Mouse (Mus musculus) neural tube, embryonic 15.5 days (tissue): ENCODE measurements around the gene Shmt2. TPM values are rescaled to one million over a fixed set of nuclear protein-coding genes. Genes with fewer than 3 reads are reported as not detected.

ENCODE experiments used
- ATAC-seq: fragments of 200-750 bp; cut with Nextera tagmentation; 2 replicates; pipeline ENCODE4 v1.8.0; 2017; ENCODE audit warnings: mild to moderate bottlenecking, moderate TSS enrichment, moderate library complexity; ENCODE audit not compliant: low FRiP score
- H3K27ac ChIP-seq: fragments of 300-500 bp; sonication (generic); replicated peaks from 2 replicates; pipeline ENCODE4 v1.5.1; 2015; ENCODE audit warnings: mild to moderate bottlenecking, inconsistent platforms
- H3K27me3 ChIP-seq: fragments of 300-500 bp; sonication (generic); replicated peaks from 2 replicates; pipeline ENCODE4 v1.6.1; 2015; ENCODE audit warnings: inconsistent platforms
- H3K36me3 ChIP-seq: fragments of 300-500 bp; sonication (generic); 2 replicates; pipeline ENCODE4 v1.6.1; 2015; ENCODE audit warnings: inconsistent platforms
- H3K4me1 ChIP-seq: fragments of 300-500 bp; sonication (generic); 2 replicates; pipeline ENCODE4 v1.6.1; 2015; ENCODE audit warnings: inconsistent platforms
- H3K4me2 ChIP-seq: fragments of 300-500 bp; sonication (generic); 2 replicates; pipeline ENCODE4 v1.6.1; 2015; ENCODE audit warnings: inconsistent platforms, mild to moderate bottlenecking, moderate library complexity
- H3K4me3 ChIP-seq: fragments of 300-500 bp; sonication (generic); replicated peaks from 2 replicates; pipeline ENCODE4 v1.5.1; 2015; ENCODE audit warnings: mild to moderate bottlenecking, inconsistent platforms
- H3K9ac ChIP-seq: fragments of 300-500 bp; sonication (generic); replicated peaks from 2 replicates; pipeline ENCODE4 v1.6.1; 2015; ENCODE audit warnings: mild to moderate bottlenecking, inconsistent platforms
- H3K9me3 ChIP-seq: fragments of 300-500 bp; sonication (generic); replicated peaks from 2 replicates; pipeline ENCODE4 v1.6.1; 2016; ENCODE audit warnings: inconsistent platforms
- WGBS: fragments of 180-500 bp; shearing (Covaris S2); methylation state at CpG from one replicate; pipeline ENCODE4 v1.1.7; 2015; ENCODE audit warnings: mixed read lengths; 5-methylcytosine and 5-hydroxymethylcytosine counted together
- polyA plus RNA-seq: library from polyadenylated mRNA; unstranded; fragments of >200 nt; fragmentation: Nextera tagmentation; extraction: Ambion mirVana; gene quantifications from 2 replicates; pipeline ENCODE4 v1.2.1, GENCODE M21; 2015

Shmt2 gene
- polyA plus RNA-seq, 1 experiment from 2014 or later = 50.4 TPM

DNA sequence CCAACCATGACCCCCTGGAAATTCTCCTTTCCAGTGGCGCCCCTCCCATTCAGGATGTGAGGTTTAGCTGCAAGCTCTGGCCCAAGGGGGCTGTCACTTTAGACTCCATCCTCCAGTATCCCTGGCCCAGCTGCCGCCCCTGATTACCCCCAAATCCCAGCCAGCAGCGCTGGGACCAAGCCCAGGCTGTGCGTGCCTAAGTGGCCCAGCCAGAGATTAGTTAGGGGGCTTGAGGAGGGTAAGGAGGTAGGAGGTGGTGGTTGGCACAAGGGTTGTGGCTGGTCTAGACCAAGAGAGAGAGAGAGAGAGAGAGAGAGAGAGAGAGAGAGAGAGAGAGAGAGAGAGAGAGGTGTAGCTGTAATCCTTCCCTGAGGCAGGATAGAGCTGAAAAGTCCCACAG, 9.3 kb upstream of the Shmt2 start:
- Histone ChIP-seq H3K4me3 (peak overlapping the region; percentile 60), H3K27me3 (peaks cover 2% of the 10 kb centered on the region; the same call in 1 of the 2 replicates), H3K27ac (peak overlapping the region; percentile 70), H3K9ac (0 out of 2 replicates have a peak overlapping the region, but pooled peaks have one; percentile 34), H3K4me1 (peaks cover 97% of the 10 kb centered on the region), H3K36me3 (no peaks in the 10 kb centered on the region), H3K4me2 (peak overlapping the region; percentile 94), H3K9me3 (no peaks in the 10 kb centered on the region)
- WGBS = 7% methylated on average over 4 of the region's 4 CpGs
- ATAC-seq = no peak

DNA sequence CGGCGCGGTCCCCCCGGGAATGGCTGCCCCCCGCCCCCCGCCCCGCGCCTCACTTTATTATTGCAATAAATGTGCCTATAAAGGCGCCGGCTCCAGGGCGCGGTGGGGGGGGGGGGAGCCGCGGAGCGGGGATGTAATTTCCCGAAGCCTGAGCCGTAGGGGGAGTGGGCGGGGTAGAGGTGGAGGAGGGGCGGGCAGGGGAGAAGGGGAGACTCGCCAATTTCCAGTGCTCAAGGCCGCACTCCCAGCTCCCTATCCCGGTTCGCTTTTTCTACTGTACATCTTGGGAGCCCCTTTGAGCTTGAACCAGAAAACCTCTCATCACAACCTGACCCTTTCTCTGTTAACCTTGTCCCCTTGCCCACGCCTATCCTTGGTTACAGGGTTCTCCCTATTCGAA, 8.7 kb upstream of the Shmt2 start:
- WGBS = 0% methylated on average over 17 of the region's 25 CpGs
- Histone ChIP-seq H3K9me3 (no peaks in the 10 kb centered on the region), H3K4me2 (peak overlapping the region; percentile 94), H3K36me3 (no peaks in the 10 kb centered on the region), H3K27ac (peak overlapping the region; percentile 70), H3K4me3 (peak overlapping the region; percentile 60), H3K4me1 (peaks cover 97% of the 10 kb centered on the region), H3K9ac (peak overlapping the region; percentile 34; the same call in 1 of the 2 replicates), H3K27me3 (peaks cover 2% of the 10 kb centered on the region; the same call in 1 of the 2 replicates)
- no peak for ATAC-seq

DNA sequence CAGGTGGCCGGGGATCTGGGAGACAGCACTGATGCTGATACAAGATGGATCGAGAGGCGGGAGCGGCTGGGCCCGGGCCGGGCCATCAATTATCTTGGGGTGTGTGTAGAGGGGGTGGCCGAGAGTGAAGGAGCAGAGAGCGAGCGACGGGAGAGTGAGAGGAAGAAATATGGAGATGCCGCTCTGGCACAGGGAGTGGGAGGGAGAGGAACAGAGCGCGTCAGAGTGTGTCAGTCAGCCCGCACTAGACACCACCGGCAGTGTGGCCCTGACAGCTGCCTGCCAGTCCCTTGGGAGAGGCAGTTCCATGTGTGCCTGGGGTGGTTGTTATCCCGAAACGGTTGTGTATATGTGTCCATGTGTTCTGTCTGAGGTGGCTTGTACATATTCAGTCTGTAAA, 5.2 kb upstream of the Shmt2 start:
- H3K36me3 ChIP-seq = no peaks in the 10 kb centered on the region
- peak overlapping the region; percentile 94 for H3K4me2 ChIP-seq
- 2% methylated on average over 17 of the region's 17 CpGs for WGBS
- H3K9ac ChIP-seq = peak overlapping the region; percentile 31
- H3K9me3 ChIP-seq = no peaks in the 10 kb centered on the region
- ATAC-seq = peak; percentile 3; the same call in 1 of the 2 replicates
- H3K27ac ChIP-seq = peak overlapping the region; percentile 70
- peaks cover 83% of the 10 kb centered on the region for H3K4me1 ChIP-seq
- H3K27me3 ChIP-seq = peaks cover 5% of the 10 kb centered on the region; the same call in 1 of the 2 replicates
- H3K4me3 ChIP-seq = peak overlapping the region; percentile 7; the same call in 1 of the 2 replicates

DNA sequence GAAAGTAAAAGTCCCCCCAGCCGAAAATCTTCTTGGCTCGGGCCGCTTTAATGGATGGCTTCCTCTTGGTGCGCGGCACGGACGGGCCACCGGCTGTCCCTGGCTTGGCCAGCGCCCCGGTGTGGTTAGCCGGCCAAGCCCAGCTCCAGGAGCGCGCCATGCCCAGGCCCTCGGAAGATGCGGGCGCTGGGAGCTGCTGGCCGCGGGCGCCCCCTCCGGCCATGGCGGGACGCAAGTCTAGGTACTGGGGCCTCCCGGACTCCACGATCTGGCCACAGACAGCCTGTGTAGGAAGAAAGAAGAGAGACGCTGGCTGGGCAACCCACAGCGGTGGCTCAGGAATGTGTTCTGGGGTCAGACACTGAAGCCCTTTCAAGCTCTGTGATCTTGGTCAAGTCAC, 4.4 kb upstream of the Shmt2 start:
- ATAC-seq = no peak
- Histone ChIP-seq H3K4me3 (peak overlapping the region; percentile 17; the same call in 1 of the 2 replicates), H3K9ac (0 out of 2 replicates have a peak overlapping the region, but pooled peaks have one; percentile 18), H3K27ac (peak overlapping the region; percentile 70; the same call in 1 of the 2 replicates), H3K9me3 (no peaks in the 10 kb centered on the region), H3K4me1 (peaks cover 80% of the 10 kb centered on the region), H3K27me3 (peaks cover 5% of the 10 kb centered on the region; the same call in 1 of the 2 replicates), H3K36me3 (no peaks in the 10 kb centered on the region), H3K4me2 (peak overlapping the region; percentile 94)
- WGBS = 2% methylated on average over 26 of the region's 26 CpGs

GRCm38 (mm10) chr10:127526048-127526447, 3.8 kb upstream of the Shmt2 start:
- no peak overlapping the region; the same call in 1 of the 2 replicates for H3K27ac ChIP-seq
- no peaks in the 10 kb centered on the region for H3K9me3 ChIP-seq
- peaks cover 80% of the 10 kb centered on the region for H3K4me1 ChIP-seq
- 3% methylated on average over 26 of the region's 26 CpGs for WGBS
- no peaks in the 10 kb centered on the region for H3K36me3 ChIP-seq
- H3K4me2 ChIP-seq = peak overlapping the region; percentile 94
- H3K4me3 ChIP-seq = peak overlapping the region; percentile 17; the same call in 1 of the 2 replicates
- H3K27me3 ChIP-seq = peaks cover 5% of the 10 kb centered on the region; the same call in 1 of the 2 replicates
- no peak for ATAC-seq
- 0 out of 2 replicates have a peak overlapping the region, but pooled peaks have one; percentile 18 for H3K9ac ChIP-seq

GRCm38 (mm10) chr10:127524646-127525255, 2.5 kb upstream of the Shmt2 start:
- Histone ChIP-seq H3K36me3 (peaks cover 3% of the 10 kb centered on the region; the same call in 1 of the 2 replicates), H3K27ac (peak overlapping the region; percentile 9; the same call in 1 of the 2 replicates), H3K27me3 (peaks cover 5% of the 10 kb centered on the region; the same call in 1 of the 2 replicates), H3K4me1 (peaks cover 76% of the 10 kb centered on the region), H3K9ac (no peak overlapping the region), H3K9me3 (no peaks in the 10 kb centered on the region), H3K4me3 (no peak overlapping the region), H3K4me2 (peak overlapping the region; percentile 21)
- no peak for ATAC-seq
- WGBS = 2% methylated on average over 23 of the region's 23 CpGs

DNA sequence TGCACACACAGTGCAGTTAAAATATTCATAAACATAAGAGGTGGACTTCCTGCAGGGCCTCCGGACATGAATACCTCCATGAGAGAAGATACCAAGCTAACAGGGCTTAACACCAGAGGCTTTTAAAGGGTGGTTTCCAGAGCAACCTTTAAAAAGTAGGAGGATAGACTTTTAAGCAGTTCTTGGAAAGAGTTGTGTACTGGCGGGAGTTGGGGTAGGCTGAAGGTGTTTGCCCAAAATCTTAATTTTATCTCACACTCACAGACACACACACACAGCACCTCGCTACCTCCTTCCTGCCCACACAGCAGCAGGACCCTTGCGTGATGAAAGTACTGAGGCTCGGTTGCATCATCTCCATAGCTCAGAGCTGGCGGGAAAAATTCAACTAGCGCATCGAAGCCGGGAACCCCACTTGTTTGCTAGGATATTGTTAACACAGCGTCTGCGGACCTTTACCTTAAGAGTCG, 598 bp downstream of the Shmt2 start:
- Histone ChIP-seq H3K27me3 (peaks cover 15% of the 10 kb centered on the region), H3K9ac (peak overlapping the region; percentile 54), H3K36me3 (peaks cover 13% of the 10 kb centered on the region), H3K27ac (peak overlapping the region; percentile 54), H3K4me3 (peak overlapping the region; percentile 61), H3K4me1 (peaks cover 56% of the 10 kb centered on the region), H3K9me3 (no peaks in the 10 kb centered on the region), H3K4me2 (peak overlapping the region; percentile 92)
- 13% methylated on average over 12 of the region's 12 CpGs for WGBS
- no peak for ATAC-seq

- H3K4me2 ChIP-seq = peak overlapping the region; percentile 92
- H3K9me3 ChIP-seq = no peaks in the 10 kb centered on the region
- H3K27ac ChIP-seq = no peak overlapping the region
- peaks cover 13% of the 10 kb centered on the region for H3K36me3 ChIP-seq
- H3K9ac ChIP-seq = peak overlapping the region; percentile 54
- H3K27me3 ChIP-seq = peaks cover 21% of the 10 kb centered on the region
- no peak for ATAC-seq
- 84% methylated on average over 20 of the region's 20 CpGs for WGBS
- H3K4me1 ChIP-seq = peaks cover 56% of the 10 kb centered on the region
- no peak overlapping the region for H3K4me3 ChIP-seq
Observed at GRCm38 (mm10) chr10:127520714-127521357, 1.4 kb downstream of the Shmt2 start.

DNA sequence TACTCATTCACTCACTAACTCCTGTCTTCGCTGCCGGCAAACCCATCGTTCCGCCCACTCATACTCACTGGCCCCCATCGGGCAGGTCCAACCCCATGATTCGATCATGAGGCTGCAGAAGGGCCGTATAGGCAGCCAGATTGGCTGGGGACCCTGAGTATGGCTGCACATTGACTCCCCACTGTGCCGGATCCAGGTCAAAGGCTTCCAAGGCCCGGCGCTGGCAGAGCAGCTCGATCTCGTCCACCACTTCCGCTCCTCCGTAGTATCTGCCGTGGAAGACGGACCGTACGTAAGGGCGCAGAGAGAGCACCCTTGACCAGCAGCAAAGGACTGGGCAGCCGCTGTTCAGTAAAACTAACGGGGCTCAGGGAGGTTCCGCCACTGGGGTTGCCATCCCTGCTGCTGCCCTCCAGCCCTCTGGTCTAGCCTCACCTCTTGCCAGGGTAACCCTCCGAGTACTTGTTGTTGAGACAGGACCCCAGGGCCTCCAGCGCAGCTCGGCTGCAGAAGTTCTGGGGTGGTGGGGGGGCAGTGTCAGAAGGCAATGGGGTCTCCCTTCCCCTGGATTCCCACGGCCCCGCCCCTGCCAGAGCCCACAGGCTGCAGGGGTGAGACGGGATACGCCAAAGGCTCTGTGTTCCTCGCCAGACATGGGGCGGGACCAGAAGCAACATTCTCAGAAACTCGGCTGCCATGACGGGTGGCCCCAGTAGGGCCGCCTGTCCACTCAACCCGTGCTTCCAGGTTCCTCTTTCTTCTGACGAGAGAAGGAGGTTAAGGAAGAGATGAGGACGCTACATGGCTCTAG, 2.1 kb downstream of the Shmt2 start:
- Histone ChIP-seq H3K36me3 (peaks cover 13% of the 10 kb centered on the region), H3K9me3 (no peaks in the 10 kb centered on the region), H3K27ac (no peak overlapping the region), H3K4me2 (no peak overlapping the region), H3K27me3 (peaks cover 24% of the 10 kb centered on the region), H3K4me3 (no peak overlapping the region), H3K4me1 (peaks cover 56% of the 10 kb centered on the region), H3K9ac (no peak overlapping the region)
- 95% methylated on average over 37 of the region's 37 CpGs for WGBS
- ATAC-seq = no peak

DNA sequence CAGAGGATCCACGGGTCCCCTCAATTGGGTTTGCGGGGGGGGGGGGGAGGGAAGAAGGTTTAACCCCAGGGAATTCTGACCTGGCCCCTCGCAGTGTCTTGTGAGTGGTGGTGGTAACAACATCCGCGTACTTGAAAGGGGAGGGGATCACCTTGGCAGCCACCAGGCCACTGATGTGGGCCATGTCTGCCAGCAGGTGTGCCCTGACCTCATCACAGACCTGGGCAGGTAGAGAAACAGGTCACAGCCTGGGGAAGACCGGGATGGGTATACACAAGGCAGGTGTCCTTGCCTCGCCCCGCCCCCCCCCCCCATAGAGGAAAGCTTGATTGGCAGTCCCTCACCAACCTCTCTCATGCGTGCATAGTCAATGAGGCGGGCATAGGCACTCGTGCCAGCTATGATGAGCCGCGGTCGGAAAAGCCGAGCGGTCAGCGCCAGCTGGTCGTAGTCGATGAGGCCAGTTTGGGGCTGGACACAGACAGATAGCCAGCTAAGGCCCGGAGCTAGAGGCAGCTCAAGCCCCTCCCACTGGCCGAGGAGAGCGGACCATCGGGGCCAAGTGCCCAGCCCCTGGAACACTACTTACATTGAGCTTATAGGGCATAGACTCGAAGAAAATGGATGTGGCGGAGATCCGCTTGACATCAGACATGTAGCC, 3.1 kb downstream of the Shmt2 start:
- Histone ChIP-seq H3K4me2 (no peak overlapping the region), H3K27me3 (peaks cover 30% of the 10 kb centered on the region), H3K4me1 (peaks cover 55% of the 10 kb centered on the region), H3K9ac (no peak overlapping the region), H3K9me3 (no peaks in the 10 kb centered on the region), H3K4me3 (no peak overlapping the region), H3K27ac (no peak overlapping the region), H3K36me3 (peaks cover 13% of the 10 kb centered on the region)
- ATAC-seq = no peak
- 88% methylated on average over 26 of the region's 26 CpGs for WGBS

- Histone ChIP-seq H3K9ac (no peak overlapping the region), H3K36me3 (peaks cover 13% of the 10 kb centered on the region), H3K4me3 (no peak overlapping the region), H3K27me3 (peaks cover 32% of the 10 kb centered on the region), H3K4me2 (no peak overlapping the region), H3K4me1 (peaks cover 67% of the 10 kb centered on the region), H3K27ac (no peak overlapping the region), H3K9me3 (no peaks in the 10 kb centered on the region)
- WGBS = 95% methylated on average over 22 of the region's 22 CpGs
- no peak for ATAC-seq
Observed at GRCm38 (mm10) chr10:127517941-127518340, 4.3 kb downstream of the Shmt2 start.
